Mouse (Mus musculus) cerebellum, postnatal 4 days (tissue): ENCODE data around the gene Mylk.
A peak's percentile ranks its signal among the peaks of the same experiment; 100 is the strongest.

Experiments
- DNase-seq, 2 experiments: peaks; one replicate each; pipeline ENCODE4 v3.0.0; 2022; ENCODE audit warnings: low spot score in 2 of 2, mixed read lengths in 1 of 2

Mylk gene

DNA sequence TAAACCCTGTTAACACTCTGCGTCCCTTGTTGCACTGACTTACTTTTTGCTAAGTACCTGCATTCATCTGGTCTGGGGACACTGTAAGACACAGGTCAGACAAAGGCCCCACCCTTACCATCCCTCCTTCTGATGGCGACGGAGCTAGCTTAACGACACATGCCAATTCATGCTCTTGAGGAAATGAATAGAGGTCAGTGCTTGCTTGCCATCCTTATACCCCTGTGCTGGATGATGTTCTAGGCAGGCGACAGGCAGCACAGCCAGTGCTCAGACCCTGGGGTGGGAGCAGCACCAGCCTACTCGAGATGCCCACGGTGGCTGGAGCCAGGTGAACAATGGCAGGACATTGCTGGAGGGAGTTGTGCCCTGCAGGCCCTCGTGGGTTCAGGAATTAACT is 157.8 kb downstream of the Mylk start:
- DNase-seq, result no peak

DNA sequence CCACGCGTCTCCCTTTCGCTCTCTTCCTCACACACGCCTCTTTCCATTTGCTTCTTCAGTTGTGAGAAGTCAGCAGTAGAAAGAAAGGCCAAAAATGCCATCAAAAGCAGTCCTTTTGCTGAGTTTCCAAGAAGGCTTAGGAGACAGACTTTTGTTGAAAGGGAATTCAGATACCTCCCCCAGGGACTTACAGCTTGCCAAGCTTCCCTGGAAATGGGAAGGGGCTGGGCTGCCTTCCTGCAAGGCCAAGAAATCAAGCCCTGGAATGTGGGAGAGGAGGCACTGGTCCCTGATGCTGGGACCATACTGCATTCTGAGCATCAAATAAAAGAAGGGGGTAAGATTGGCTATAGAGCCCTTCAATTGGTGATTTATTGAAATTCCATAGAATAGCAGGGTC is 159.9 kb downstream of the Mylk start:
- no peak for DNase-seq

DNA sequence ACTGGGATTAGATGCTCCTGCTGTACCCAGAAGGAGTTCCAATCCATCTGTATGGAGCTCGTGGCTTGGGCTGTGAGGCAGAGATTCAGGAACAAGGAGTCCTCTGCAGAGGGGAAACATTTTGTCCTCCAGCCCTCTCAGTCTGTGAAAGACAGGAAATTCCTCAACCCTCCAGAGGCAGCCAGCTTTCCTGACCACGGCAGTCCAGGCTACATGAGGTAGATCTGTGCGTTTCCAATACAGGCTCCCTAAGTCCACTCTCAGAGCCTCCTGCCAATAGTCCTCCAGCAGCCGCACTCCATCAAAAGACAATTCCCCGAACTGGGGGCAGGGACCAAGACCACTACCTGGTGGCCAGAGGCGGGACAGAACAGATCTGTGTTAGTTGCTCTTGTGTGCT is 164.4 kb downstream of the Mylk start:
- no peak for DNase-seq

GRCm38 (mm10) chr16:34917373-34917900 is 172.4 kb downstream of the Mylk start:
- no peak for DNase-seq

GRCm38 (mm10) chr16:34920182-34920581 is 175.2 kb downstream of the Mylk start:
- DNase-seq, result peak in 1 of 2 experiments; percentile 25

- no peak for DNase-seq
Observed at GRCm38 (mm10) chr16:34920868-34921267, 175.9 kb downstream of the Mylk start.

DNA sequence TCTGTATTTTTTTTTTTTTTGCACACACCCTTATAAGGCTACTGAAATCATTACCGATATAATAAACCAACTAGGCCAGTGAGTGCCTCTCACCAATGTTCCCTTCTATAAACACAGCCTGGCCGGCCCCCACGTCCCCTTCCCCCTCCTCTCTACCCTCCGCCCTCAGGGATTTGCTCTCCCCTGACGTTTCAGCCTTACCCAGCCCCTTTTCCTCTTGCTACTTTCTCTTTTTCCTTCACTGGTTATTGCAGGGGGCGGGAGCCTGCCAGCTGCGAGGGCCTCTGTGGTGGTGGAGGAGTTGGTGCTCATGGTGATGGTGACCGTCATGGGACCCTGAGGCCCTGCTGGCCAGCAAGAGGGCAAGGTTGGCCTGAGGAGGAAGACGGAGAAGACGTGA is 176.3 kb downstream of the Mylk start:
- no peak for DNase-seq

DNA sequence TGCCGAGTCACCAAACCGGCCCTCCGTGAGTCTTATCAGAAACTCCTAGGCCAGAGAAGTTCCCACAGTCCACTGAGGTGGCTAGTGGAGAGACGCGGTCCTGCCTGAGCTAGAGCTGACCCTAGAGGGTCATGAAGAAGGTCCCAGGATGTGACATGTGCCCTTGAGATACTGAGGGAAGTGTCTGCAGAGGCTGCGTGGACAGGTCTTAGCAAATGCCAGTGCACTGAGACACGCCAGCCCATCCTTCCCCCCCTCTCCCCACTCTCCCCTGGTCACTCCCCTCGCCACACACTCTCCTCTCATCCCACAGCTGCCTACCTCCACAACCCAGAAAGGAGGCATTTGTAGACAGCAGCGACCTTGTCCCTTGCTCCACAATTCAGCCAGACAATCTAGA is 178.6 kb downstream of the Mylk start:
- no peak for DNase-seq

DNA sequence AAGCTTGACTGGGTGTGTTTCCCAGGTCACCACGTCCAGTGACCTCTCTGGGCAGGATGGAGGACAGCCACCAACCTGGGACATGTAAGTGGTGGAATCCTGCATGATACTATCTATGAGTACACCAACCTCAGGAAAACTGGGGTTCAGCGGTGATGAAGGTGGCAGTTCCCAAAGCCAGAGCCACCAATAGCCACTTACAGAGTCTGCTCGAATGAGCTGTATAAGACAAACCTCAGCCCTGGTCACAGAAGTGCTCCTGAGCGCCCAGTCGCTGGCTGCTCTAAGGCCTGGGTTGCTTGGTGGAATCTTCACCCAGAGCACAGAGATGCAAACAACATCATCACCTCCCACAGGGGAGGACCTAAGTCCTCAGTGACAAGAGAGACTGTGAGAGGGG is 179.3 kb downstream of the Mylk start:
- no peak for DNase-seq

- no peak for DNase-seq
Observed at GRCm38 (mm10) chr16:34924937-34925618, 180.1 kb downstream of the Mylk start.

DNA sequence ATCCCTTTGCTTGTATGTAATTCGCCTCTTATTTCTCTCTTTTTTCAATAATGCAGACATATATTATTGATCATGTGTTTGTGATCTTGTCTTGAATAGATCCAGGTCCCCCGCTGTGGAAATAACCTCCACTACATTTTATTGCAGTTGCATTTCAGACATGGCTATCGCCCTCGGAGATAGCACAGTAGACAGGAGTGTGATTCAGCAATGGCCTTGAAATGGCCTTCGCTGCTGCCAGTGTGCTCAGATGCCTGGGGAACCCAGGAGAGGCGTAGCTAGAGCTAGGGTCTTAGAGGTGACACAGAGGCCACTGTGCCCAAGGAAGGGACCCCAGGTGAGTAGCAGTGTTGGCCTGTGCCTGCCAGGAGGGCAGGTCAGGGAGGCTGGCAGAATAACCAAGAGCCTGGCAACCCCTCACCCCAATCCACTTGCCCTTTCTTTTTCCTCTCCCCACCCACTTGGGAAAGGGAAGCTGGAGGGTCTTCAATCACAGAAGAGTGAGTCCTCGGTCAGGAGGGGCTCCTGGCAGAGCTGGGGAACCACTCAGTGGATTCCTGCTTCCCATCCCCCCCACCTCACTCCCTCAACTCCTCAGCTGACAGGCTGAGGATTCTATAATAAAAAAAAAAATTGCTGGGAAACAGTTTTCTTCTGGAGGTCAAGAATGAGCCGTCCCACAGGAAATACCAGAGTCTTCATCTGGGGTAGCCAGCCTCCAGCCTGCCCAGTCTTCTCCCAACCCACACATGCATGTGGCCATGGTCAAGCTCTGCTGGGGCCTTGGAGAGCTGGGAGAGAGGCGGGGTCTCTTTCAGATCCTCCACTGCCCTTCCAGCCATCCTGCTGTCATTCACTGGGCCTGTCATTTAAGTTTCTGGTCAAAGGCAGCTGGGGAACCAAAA is 181.8 kb downstream of the Mylk start:
- no peak for DNase-seq

DNA sequence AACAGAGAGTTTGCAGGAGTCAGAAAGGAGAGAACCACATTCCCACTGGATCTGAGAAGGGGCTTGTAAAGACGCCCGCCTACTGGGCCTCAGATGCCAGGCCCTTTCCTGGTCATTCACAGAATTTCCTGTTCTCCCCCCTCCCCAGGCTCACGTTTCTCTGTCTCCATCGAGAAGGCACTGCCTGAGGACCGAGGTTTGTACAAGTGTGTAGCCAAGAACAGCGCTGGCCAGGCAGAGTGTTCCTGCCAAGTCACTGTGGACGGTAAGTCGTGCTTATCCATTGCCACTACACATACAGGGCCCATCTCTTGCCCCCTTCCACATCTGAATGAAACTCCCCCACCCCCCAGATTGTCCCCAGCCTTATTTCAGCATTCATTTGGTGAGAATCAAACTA is 184.7 kb downstream of the Mylk start:
- no peak for DNase-seq

- DNase-seq, result no peak
Observed at GRCm38 (mm10) chr16:34930110-34930509, 185.1 kb downstream of the Mylk start.

- no peak for DNase-seq
Observed at GRCm38 (mm10) chr16:34931306-34931705, 186.3 kb downstream of the Mylk start.

DNA sequence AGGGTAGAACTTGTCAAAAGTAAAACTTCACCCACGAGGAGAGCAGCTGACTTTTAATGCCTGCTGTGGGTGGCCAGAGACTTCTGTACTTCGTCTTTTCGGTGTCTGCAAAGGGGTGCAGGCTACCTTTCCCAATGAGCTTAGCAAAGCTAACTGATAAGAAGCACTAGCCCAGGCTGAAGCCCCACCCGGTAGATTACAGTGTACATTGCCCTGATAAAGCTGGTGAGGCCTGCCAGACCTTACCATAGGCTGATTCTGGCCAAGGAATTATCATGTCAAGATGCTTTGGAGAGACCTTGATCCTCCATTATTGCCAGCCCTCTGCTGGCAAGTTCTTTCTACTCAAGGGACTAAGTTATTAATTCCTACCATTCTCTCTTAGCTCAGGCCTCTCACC is 188.2 kb downstream of the Mylk start:
- no peak for DNase-seq

DNA sequence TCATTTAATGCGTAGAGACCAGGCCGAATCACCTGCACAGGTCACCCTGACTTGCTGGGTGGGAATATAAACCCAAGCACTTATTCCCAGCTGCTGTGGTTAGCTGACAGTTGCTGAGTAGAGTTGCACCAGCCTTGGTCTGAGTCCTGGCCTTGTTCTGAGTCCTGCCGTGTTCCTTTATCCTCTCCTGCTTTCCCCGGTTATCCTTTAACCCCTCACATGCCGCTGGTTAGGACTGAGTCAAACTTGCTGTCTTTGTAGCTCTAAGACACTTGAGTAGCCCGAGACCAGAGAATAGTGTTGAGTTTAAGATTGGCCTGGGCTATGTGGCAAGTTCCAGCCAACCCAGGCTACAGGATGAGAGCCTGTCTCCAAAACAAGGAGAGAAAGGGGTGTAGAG is 189.5 kb downstream of the Mylk start:
- DNase-seq, result no peak

GRCm38 (mm10) chr16:34935514-34936338 is 190.7 kb downstream of the Mylk start:
- no peak for DNase-seq

- no peak for DNase-seq
Observed at GRCm38 (mm10) chr16:34936339-34936810, 191.4 kb downstream of the Mylk start.

DNA sequence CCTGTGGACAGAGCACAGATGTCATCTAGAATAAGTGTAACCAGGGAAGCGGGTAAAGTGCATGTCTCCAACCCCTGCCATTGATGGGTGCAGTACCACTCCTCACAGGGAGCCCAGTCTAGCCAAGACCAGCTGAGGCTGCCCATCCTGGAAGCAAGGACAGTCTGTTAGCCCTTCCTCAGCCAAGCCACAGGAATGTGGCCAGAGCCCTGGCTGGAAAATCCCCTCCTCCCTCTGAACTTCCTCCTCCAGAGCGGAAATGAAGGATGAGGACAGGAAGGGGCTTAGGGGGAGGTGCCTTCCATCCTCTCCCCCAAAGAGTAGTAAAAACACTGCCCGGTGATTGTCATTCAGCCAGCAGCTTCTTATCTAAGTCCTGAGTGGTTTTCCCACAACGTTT is 192.6 kb downstream of the Mylk start:
- DNase-seq, result no peak

GRCm38 (mm10) chr16:34938248-34938647 is 193.2 kb downstream of the Mylk start:
- no peak for DNase-seq

DNA sequence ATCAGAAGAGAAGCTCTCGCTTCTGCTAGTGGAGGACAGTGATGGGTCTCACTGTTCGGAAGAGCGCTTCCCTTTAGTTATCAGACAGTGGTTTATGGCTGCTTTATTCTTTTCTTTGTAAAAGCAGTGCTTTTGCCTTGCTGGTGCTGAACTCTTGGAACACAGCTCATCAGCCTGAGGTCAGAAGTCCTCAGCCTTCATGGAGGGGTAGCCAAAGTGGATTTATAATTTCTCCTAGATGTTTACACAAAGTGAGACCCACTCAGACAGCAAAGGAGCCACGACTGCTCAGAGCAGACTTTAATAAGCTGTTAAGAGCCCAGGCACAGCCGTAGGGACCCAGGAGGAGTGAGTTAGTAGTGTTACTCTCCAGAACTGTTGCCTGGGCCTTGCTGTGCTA is 194.9 kb downstream of the Mylk start:
- DNase-seq, result no peak

- DNase-seq, result no peak
Observed at GRCm38 (mm10) chr16:34940363-34940762, 195.4 kb downstream of the Mylk start.
